Mouse (Mus musculus) heart, adult 2 months (tissue): ENCODE data around the gene Trio. TPM values are rescaled to one million over a fixed set of nuclear protein-coding genes. Genes with fewer than 3 reads are reported as not detected.
"Not testable (repeated sequence)": the region's sequence is repeated elsewhere in the genome, so short reads cannot be mapped to it uniquely, and the experiment has no call there.

Experiments used
- DNase-seq, 2 experiments: peaks; one replicate each; pipeline ENCODE4 v3.0.0; 2021
- H3K27ac ChIP-seq: fragments of 200-600 bp; 2 replicates; pipeline ENCODE4 v1.8.1; 2022
- H3K27me3 ChIP-seq: fragments of 200-500 bp; 2 replicates; pipeline ENCODE4 v1.6.1; 2012; ENCODE audit warnings: mild to moderate bottlenecking, low read length, inconsistent platforms, mixed read lengths; ENCODE audit not compliant: control insufficient read depth, insufficient read depth
- H3K36me3 ChIP-seq: fragments of 200-500 bp; 2 replicates; pipeline ENCODE4 v1.6.1; 2012; ENCODE audit warnings: low read length, inconsistent platforms; ENCODE audit not compliant: control insufficient read depth, insufficient read depth
- H3K4me1 ChIP-seq: fragments of 200-500 bp; 2 replicates; pipeline ENCODE4 v1.6.1; 2011; ENCODE audit warnings: low read length; ENCODE audit not compliant: control insufficient read depth, insufficient read depth
- H3K4me3 ChIP-seq: fragments of 200-600 bp; 2 replicates; pipeline ENCODE4 v1.8.1; 2022
- H3K79me2 ChIP-seq: fragments of 200-500 bp; replicated peaks from 2 replicates; pipeline ENCODE4 v1.6.1; 2012; ENCODE audit warnings: mild to moderate bottlenecking, inconsistent platforms, low read length, moderate library complexity, mixed read lengths; ENCODE audit not compliant: control insufficient read depth, insufficient read depth
- H3K9ac ChIP-seq: fragments of 200-500 bp; 2 replicates; pipeline ENCODE4 v1.6.1; 2012; ENCODE audit warnings: low read depth, mild to moderate bottlenecking, control low read depth, inconsistent platforms, low read length, mixed read lengths
- CTCF ChIP-seq: fragments of 200-600 bp; IDR thresholded peaks from 2 replicates; pipeline ENCODE4 v1.8.1; 2022; ENCODE audit warnings: antibody characterized with exemption, mild to moderate bottlenecking, moderate library complexity
- EP300 ChIP-seq: fragments of 200-500 bp; IDR thresholded peaks from 2 replicates; pipeline ENCODE4 v1.6.1; 2011; ENCODE audit warnings: low read depth, low read length, control low read depth; ENCODE audit not compliant: insufficient read depth
- POLR2A ChIP-seq: fragments of 200-500 bp; IDR thresholded peaks from 2 replicates; pipeline ENCODE4 v1.6.1; 2011; ENCODE audit warnings: mild to moderate bottlenecking, low read depth, low read length, control low read depth; ENCODE audit not compliant: insufficient read depth
- WGBS: fragments of 180-500 bp; shearing (Covaris S2); methylation state at CpG from one replicate; pipeline ENCODE4 v1.1.7; 2018; 5-methylcytosine and 5-hydroxymethylcytosine counted together
- intact Hi-C: fragments of 180-260 bp; cut with DNase I; formaldehyde crosslinking; loops from one replicate; pipeline ENCODE4 v1.15.1; 2025
- polyA plus RNA-seq: library from polyadenylated mRNA; depleted of rRNA; stranded (reverse); fragments of >200 nt; gene quantifications from 2 replicates; pipeline ENCODE4 v1.2.3, GENCODE M21; 2012
- total RNA-seq, 2 experiments: library from RNA; stranded (reverse); gene quantifications; 2 replicates each; pipeline ENCODE4 v1.2.3; 2021

Gene Trio
- total and polyA plus RNA-seq, 3 experiments = 28.0 to 44.2 (median 33.8) TPM

GRCm38 (mm10) chr15:27731818-27732217, 293.8 kb downstream of the Trio start:
- intact Hi-C loops = no loop called here
- no peak overlapping the region for H3K27ac ChIP-seq
- 87% methylated on average over 4 of the region's 4 CpGs for WGBS
- H3K79me2 ChIP-seq = no peaks in the 10 kb centered on the region
- no peaks in the 10 kb centered on the region for H3K27me3 ChIP-seq
- no peaks in the 10 kb centered on the region; the same call in 1 of the 2 replicates for H3K4me1 ChIP-seq
- DNase-seq = no peak
- no peak overlapping the region for H3K4me3 ChIP-seq
- no peak for TF ChIP-seq CTCF
- no peak for TF ChIP-seq EP300
- TF ChIP-seq POLR2A = no peak
- H3K36me3 ChIP-seq = no peaks in the 10 kb centered on the region
- H3K9ac ChIP-seq = no peak overlapping the region

- Histone ChIP-seq H3K4me3 (no peak overlapping the region), H3K27me3 (no peaks in the 10 kb centered on the region), H3K79me2 (no peaks in the 10 kb centered on the region), H3K4me1 (peaks cover 1% of the 10 kb centered on the region), H3K27ac (no peak overlapping the region), H3K36me3 (no peaks in the 10 kb centered on the region), H3K9ac (no peak overlapping the region)
- intact Hi-C loops = no loop called here
- no peak for TF ChIP-seq POLR2A
- no peak for DNase-seq
- 66% methylated on average over 6 of the region's 6 CpGs for WGBS
These were observed 299.4 kb downstream of the Trio start for GRCm38 (mm10) chr15:27726228-27726627.

GRCm38 (mm10) chr15:27724796-27725680, 300.6 kb downstream of the Trio start:
- Histone ChIP-seq H3K4me3 (no peak overlapping the region), H3K79me2 (no peaks in the 10 kb centered on the region), H3K27me3 (no peaks in the 10 kb centered on the region), H3K9ac (no peak overlapping the region), H3K36me3 (no peaks in the 10 kb centered on the region), H3K27ac (no peak overlapping the region; the same call in 1 of the 2 replicates), H3K4me1 (peaks cover 1% of the 10 kb centered on the region)
- 37% methylated on average over 9 of the region's 9 CpGs for WGBS
- peak in 1 of 2 experiments; percentile 37 for DNase-seq
- TF ChIP-seq EP300 (no peak), CTCF (no peak), POLR2A (no peak)
- intact Hi-C loops = no loop called here

DNA sequence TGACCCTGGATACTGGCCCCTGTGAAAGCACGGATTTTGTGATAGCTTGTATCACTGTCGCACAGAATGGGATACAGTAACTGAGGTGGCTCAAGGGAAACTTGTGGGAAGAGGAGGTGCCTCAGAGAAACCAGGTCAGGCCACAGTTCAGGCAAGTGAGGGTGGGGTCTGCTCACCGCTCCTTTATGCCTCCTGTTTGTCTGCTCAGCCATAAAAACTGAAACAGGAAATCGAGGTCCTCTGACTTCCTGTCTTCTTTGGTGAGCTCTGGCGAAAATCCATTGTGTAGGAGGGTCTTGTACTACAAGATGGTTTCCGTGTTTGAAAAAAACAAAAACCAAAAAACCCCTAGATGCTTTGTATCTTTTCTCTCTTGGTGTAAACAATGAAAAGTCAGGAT, 301.4 kb downstream of the Trio start:
- no peak overlapping the region for H3K4me3 ChIP-seq
- no peak for DNase-seq
- intact Hi-C loops = no loop called here
- no peaks in the 10 kb centered on the region for H3K27me3 ChIP-seq
- H3K4me1 ChIP-seq = peaks cover 1% of the 10 kb centered on the region
- H3K27ac ChIP-seq = no peak overlapping the region; the same call in 1 of the 2 replicates
- no peak for TF ChIP-seq EP300
- TF ChIP-seq CTCF = no peak
- no peak for TF ChIP-seq POLR2A
- H3K9ac ChIP-seq = no peak overlapping the region
- H3K36me3 ChIP-seq = no peaks in the 10 kb centered on the region
- H3K79me2 ChIP-seq = no peaks in the 10 kb centered on the region
- 26% methylated on average over 6 of the region's 6 CpGs for WGBS

- H3K4me1 ChIP-seq = peaks cover 1% of the 10 kb centered on the region
- no peak for DNase-seq
- WGBS = 34% methylated on average over 6 of the region's 6 CpGs
- no peaks in the 10 kb centered on the region for H3K36me3 ChIP-seq
- no peak overlapping the region for H3K9ac ChIP-seq
- no peak overlapping the region for H3K27ac ChIP-seq
- TF ChIP-seq EP300 = no peak
- no peak for TF ChIP-seq POLR2A
- TF ChIP-seq CTCF = no peak
- no peak overlapping the region for H3K4me3 ChIP-seq
- H3K27me3 ChIP-seq = no peaks in the 10 kb centered on the region
- H3K79me2 ChIP-seq = no peaks in the 10 kb centered on the region
- intact Hi-C loops = no loop called here
These were observed 301.9 kb downstream of the Trio start for GRCm38 (mm10) chr15:27723746-27724145.

GRCm38 (mm10) chr15:27720297-27720696, 305.4 kb downstream of the Trio start:
- WGBS = 79% methylated on average over 8 of the region's 8 CpGs
- intact Hi-C loops = not testable (repeated sequence)

More at GRCm38 (mm10) chr15:27720297-27720696, 305.4 kb downstream of the Trio start:
- not testable (repeated sequence) for H3K9ac ChIP-seq, H3K79me2 ChIP-seq, H3K27me3 ChIP-seq, H3K27ac ChIP-seq, H3K36me3 ChIP-seq, H3K4me3 ChIP-seq, DNase-seq, H3K4me1 ChIP-seq
